Mouse (Mus musculus): ENCODE results near the gene Gtf2f2.

GRCm38 (mm10) chr14:75862701-75863100 is 148.0 kb downstream of the Gtf2f2 start:
- TF ChIP-seq CTCF (IDR thresholded peaks at IDR 0.05; ENCODE audit: control insufficient read depth, insufficient read depth, low read length) (no peak), POLR2A (IDR thresholded peaks at IDR 0.05; ENCODE audit: borderline replicate concordance, control insufficient read depth, low read depth, low read length) (no peak)
